Mouse (Mus musculus) gonadal fat pad, adult 2 months (tissue): ENCODE results near the gene Efcab12. TPM values are rescaled to one million over a fixed set of nuclear protein-coding genes. Genes with fewer than 3 reads are reported as not detected.
A peak's percentile ranks its signal among the peaks of the same experiment; 100 is the strongest.
"Not testable (repeated sequence)": the region's sequence is repeated elsewhere in the genome, so short reads cannot be mapped to it uniquely, and the experiment has no call there.

Experiments used
- DNase-seq: peaks from one replicate; pipeline ENCODE4 v3.0.0-alpha.2; 2012; ENCODE audit warnings: low read depth
- polyA plus RNA-seq: library from polyadenylated mRNA; depleted of rRNA; stranded (reverse); fragments of >200 nt; gene quantifications from 2 replicates; pipeline ENCODE4 v1.2.3, GENCODE M21; 2012

The Efcab12 gene
- polyA plus RNA-seq, 1 experiment: 2.3 TPM

- no peak for DNase-seq
Measured at GRCm38 (mm10) chr6:115845006-115845405, 6.8 kb upstream of the Efcab12 start.

- no peak for DNase-seq
Measured at GRCm38 (mm10) chr6:115838745-115839144, 533 bp upstream of the Efcab12 start.

- DNase-seq: no peak
Measured at GRCm38 (mm10) chr6:115833861-115834260, 4.4 kb downstream of the Efcab12 start.

GRCm38 (mm10) chr6:115832152-115832850 is 5.9 kb downstream of the Efcab12 start:
- DNase-seq: no peak

- DNase-seq: no peak
Measured at GRCm38 (mm10) chr6:115830779-115831601, 7.2 kb downstream of the Efcab12 start.

GRCm38 (mm10) chr6:115823850-115824464 is 14.3 kb downstream of the Efcab12 start:
- not testable (repeated sequence) for DNase-seq

GRCm38 (mm10) chr6:115821216-115821993 is 16.8 kb downstream of the Efcab12 start:
- DNase-seq: no peak

- no peak for DNase-seq
Measured at GRCm38 (mm10) chr6:115818129-115818528, 20.1 kb downstream of the Efcab12 start.

- DNase-seq: no peak
Measured at GRCm38 (mm10) chr6:115815041-115815440, 23.2 kb downstream of the Efcab12 start.

- no peak for DNase-seq
Measured at GRCm38 (mm10) chr6:115814104-115814503, 24.1 kb downstream of the Efcab12 start.

- DNase-seq: no peak
Measured at GRCm38 (mm10) chr6:115811606-115812005, 26.6 kb downstream of the Efcab12 start.

GRCm38 (mm10) chr6:115808488-115809231 is 29.6 kb downstream of the Efcab12 start, which contains the start of gene Rpl32:
Gene Rpl32, minus strand, starts transcription at chr6:115808747.
- peak; percentile 75 for DNase-seq

GRCm38 (mm10) chr6:115808196-115808487 is 30.1 kb downstream of the Efcab12 start:
- no peak for DNase-seq

GRCm38 (mm10) chr6:115807464-115808195 is 30.6 kb downstream of the Efcab12 start:
- no peak for DNase-seq

- DNase-seq: no peak
Measured at GRCm38 (mm10) chr6:115804432-115805192, 33.6 kb downstream of the Efcab12 start.

- no peak for DNase-seq
Measured at GRCm38 (mm10) chr6:115803541-115804382, 34.5 kb downstream of the Efcab12 start.

- no peak for DNase-seq
Measured at GRCm38 (mm10) chr6:115801811-115802210, 36.4 kb downstream of the Efcab12 start.

GRCm38 (mm10) chr6:115792691-115793215 is 45.5 kb downstream of the Efcab12 start:
- DNase-seq: no peak
